ENCODE assay signal across 8 mouse cellular contexts in the genomic region with DNA sequence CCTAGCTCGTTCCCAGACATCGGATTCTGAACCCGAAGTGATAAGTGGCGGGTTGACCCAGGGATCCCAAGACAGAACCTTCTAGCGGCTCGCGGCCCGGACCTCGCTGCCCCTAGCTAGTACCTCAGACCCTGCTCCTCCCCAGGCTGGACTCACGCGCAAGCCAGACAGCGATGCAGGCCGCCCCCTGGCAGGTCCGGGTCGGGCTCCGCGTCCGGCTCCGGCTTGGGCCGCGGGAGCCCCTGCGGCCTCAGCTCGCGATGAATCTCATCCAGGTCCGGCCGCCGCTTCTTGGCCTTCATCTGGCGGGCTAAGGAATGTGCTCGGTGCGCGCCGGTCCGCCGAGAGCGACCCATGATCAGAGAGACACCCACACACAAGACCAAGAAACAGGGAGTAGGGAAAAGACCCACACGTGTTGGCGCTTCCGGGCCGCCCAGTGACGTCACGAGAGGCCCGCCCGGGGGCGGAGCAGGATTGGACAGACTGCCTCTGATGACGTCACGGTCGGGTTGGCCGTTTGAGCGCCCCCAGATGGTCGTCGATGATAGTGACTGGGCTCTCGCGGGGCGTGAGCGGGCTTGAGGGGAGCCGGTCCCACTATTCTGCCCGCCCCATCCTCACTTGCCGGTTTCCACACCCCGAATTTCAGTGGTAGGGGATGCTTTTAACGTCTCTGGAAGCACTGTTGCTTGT. TPM values are rescaled to one million over a fixed set of nuclear protein-coding genes. Genes with fewer than 3 reads are reported as not detected.
DNase-seq lines count a peak whose midpoint lies in the region; ATAC-seq and TF ChIP-seq lines count a peak whose summit lies in the region.

A gene (minus strand): TSS at position 445 of the 696 bp plus-strand sequence.

- WGBS in cerebellum, adult 2 months = under 1% methylated on average over 60 of the region's 60 CpGs
- 2% methylated on average over 60 of the region's 60 CpGs for WGBS in forebrain, postnatal 0 days
- WGBS in lung, embryonic 16.5 days = under 1% methylated on average over 59 of the region's 60 CpGs

- peak within 1 kb of the TSS; percentile 97 for H3K9ac ChIP-seq in MEL (ENCODE audit: control insufficient read depth, low read depth, low read length, poor library complexity, severe bottlenecking)
- H3K9ac ChIP-seq in forebrain, postnatal 0 days = peak within 1 kb of the TSS; percentile 59
- H3K9ac ChIP-seq in lung, embryonic 16.5 days (ENCODE audit: low read length) = peak within 1 kb of the TSS; percentile 86

- H3K79me2 ChIP-seq in MEL (ENCODE audit: control insufficient read depth, insufficient read depth, low read length, poor library complexity) = peaks cover 10% of the 10 kb centered on the region

- H3K27ac ChIP-seq in MEL (ENCODE audit: control insufficient read depth, low read depth, low read length) = peak within 1 kb of the TSS; percentile 40; the same call in 1 of the 2 replicates
- no peak within 1 kb of the TSS for H3K27ac ChIP-seq in cerebellum, adult 2 months (ENCODE audit: insufficient read depth, low read length)
- no peak within 1 kb of the TSS for H3K27ac ChIP-seq in forebrain, postnatal 0 days (ENCODE audit: low read depth, low read length)
- no peak within 1 kb of the TSS for H3K27ac ChIP-seq in lung, embryonic 16.5 days (ENCODE audit: low read length)

- TF ChIP-seq POLR2A in MEL (IDR thresholded peaks at IDR 0.05; ENCODE audit: control insufficient read depth in 1 of 2, insufficient read depth in 1 of 2, low read depth in 1 of 2, low read length in 2 of 2, poor library complexity in 1 of 2) = peak; percentile 57 to 85; a peak in 3 of 4 replicates
- peak; percentile 48; the same call in 1 of the 2 replicates for TF ChIP-seq POLR2A in cerebellum, adult 2 months (IDR thresholded peaks at IDR 0.05; ENCODE audit: borderline replicate concordance, insufficient read depth, low read length)

- H3K27me3 ChIP-seq in MEL (ENCODE audit: control insufficient read depth in 1 of 2, insufficient read depth in 2 of 2, low read length in 2 of 2) = no peaks in the 10 kb centered on the region
- no peaks in the 10 kb centered on the region; the same call in 1 of the 2 replicates for H3K27me3 ChIP-seq in cerebellum, adult 2 months (ENCODE audit: control insufficient read depth, insufficient read depth, low read length)
- peaks cover 12% of the 10 kb centered on the region for H3K27me3 ChIP-seq in forebrain, postnatal 0 days (ENCODE audit: insufficient read depth, low read length)
- peaks cover 22% of the 10 kb centered on the region for H3K27me3 ChIP-seq in lung, embryonic 16.5 days (ENCODE audit: control insufficient read depth, insufficient read depth, low read depth, low read length)

- peak in 1 of 2 experiments; percentile 42; a peak in 1 of 4 replicates for TF ChIP-seq EP300 in MEL (IDR thresholded peaks at IDR 0.05; ENCODE audit: low read depth in 1 of 2, low read length in 2 of 2)

- DNase-seq in MEL (ENCODE audit: low read depth, low spot score) = peak; percentile 94
- peak; percentile 93 to 96 for DNase-seq in cerebellum, adult 2 months
- DNase-seq in forebrain, postnatal 0 days = peak; percentile 96
- DNase-seq in layer of hippocampus, adult 9-10 months (ENCODE audit: low spot score) = peak; percentile 88
- DNase-seq in ovary, postnatal 10 days (ENCODE audit: low spot score) = peak; percentile 85
- DNase-seq in thymus, postnatal 10 days (ENCODE audit: low spot score in 2 of 2) = peak; percentile 92 to 98

- H3K4me1 ChIP-seq in MEL (ENCODE audit: control insufficient read depth in 1 of 2, insufficient read depth in 2 of 2, low read length in 2 of 2) = peaks cover 2 to 17% of the 10 kb centered on the region in 2 experiments; a peak in 3 of 4 replicates
- H3K4me1 ChIP-seq in cerebellum, adult 2 months (ENCODE audit: control insufficient read depth, insufficient read depth, low read length) = no peaks in the 10 kb centered on the region
- peaks cover 10% of the 10 kb centered on the region; the same call in 1 of the 2 replicates for H3K4me1 ChIP-seq in forebrain, postnatal 0 days (ENCODE audit: insufficient read depth)
- H3K4me1 ChIP-seq in lung, embryonic 16.5 days (replicated peaks; ENCODE audit: control insufficient read depth, insufficient read depth, low read length) = peaks cover 15% of the 10 kb centered on the region

- peak within 1 kb of the TSS; percentile 74 to 99 for H3K4me3 ChIP-seq in MEL (ENCODE audit: control insufficient read depth in 1 of 2, insufficient read depth in 1 of 2, low read depth in 2 of 2, low read length in 2 of 2)
- H3K4me3 ChIP-seq in cerebellum, adult 2 months (replicated peaks; ENCODE audit: insufficient read depth, low read depth, low read length) = peak within 1 kb of the TSS; percentile 86
- peak within 1 kb of the TSS; percentile 67 for H3K4me3 ChIP-seq in forebrain, postnatal 0 days (ENCODE audit: low read depth, low read length)
- peak within 1 kb of the TSS; percentile 88 for H3K4me3 ChIP-seq in lung, embryonic 16.5 days (ENCODE audit: low read length)

- no peaks in the 10 kb centered on the region for H3K9me3 ChIP-seq in MEL (replicated peaks; ENCODE audit: insufficient read depth, low read length)
- H3K9me3 ChIP-seq in forebrain, postnatal 0 days (ENCODE audit: low read length) = no peaks in the 10 kb centered on the region
- H3K9me3 ChIP-seq in lung, embryonic 16.5 days (ENCODE audit: control insufficient read depth, low read length) = no peaks in the 10 kb centered on the region

- peak; percentile 84 for ATAC-seq in forebrain, postnatal 0 days
- ATAC-seq in hematopoietic stem cell, adult 5-6 weeks (replicated peaks in 1 of 2; ENCODE audit: insufficient read depth in 1 of 2, low FRiP score in 2 of 2, low TSS enrichment in 1 of 2, low read depth in 1 of 2, poor library complexity in 2 of 2, severe bottlenecking in 2 of 2) = peak; percentile 75 to 78
- ATAC-seq in lung, embryonic 16.5 days (ENCODE audit: low read depth) = peak; percentile 84

- peaks cover 0 to 3% of the 10 kb centered on the region in 2 experiments; a peak in 2 of 4 replicates for H3K36me3 ChIP-seq in MEL (ENCODE audit: control insufficient read depth in 1 of 2, insufficient read depth in 2 of 2, low read length in 2 of 2)
- no peaks in the 10 kb centered on the region for H3K36me3 ChIP-seq in forebrain, postnatal 0 days (ENCODE audit: insufficient read depth)
- no peaks in the 10 kb centered on the region for H3K36me3 ChIP-seq in lung, embryonic 16.5 days (ENCODE audit: control insufficient read depth, insufficient read depth, low read length)

- peak; percentile 35 to 76 (median 72); a peak in 5 of 6 replicates for TF ChIP-seq CTCF in MEL (IDR thresholded peaks at IDR 0.05 in 2 of 3, conservative IDR thresholded peaks at IDR 0.05 in 1 of 3; ENCODE audit: control insufficient read depth in 1 of 3, insufficient read depth in 1 of 3, low read depth in 2 of 3, low read length in 3 of 3, poor library complexity in 1 of 3, severe bottlenecking in 1 of 3)
- TF ChIP-seq CTCF in cerebellum, adult 2 months (IDR thresholded peaks at IDR 0.05; ENCODE audit: borderline replicate concordance, insufficient read depth, low read depth, low read length) = peak; percentile 76
- peak; percentile 83 for TF ChIP-seq CTCF in forebrain, postnatal 0 days (IDR thresholded peaks at IDR 0.05; ENCODE audit: low read depth)

- TF ChIP-seq RAD21 in MEL (IDR thresholded peaks at IDR 0.05; ENCODE audit: low read depth, low read length) = no peak

- peak within 1 kb of the TSS; percentile 91 for H3K4me2 ChIP-seq in forebrain, postnatal 0 days (ENCODE audit: low read depth)
- H3K4me2 ChIP-seq in lung, embryonic 16.5 days (ENCODE audit: low read depth, low read length) = peak within 1 kb of the TSS; percentile 82

TF ChIP-seq in MEL, 35 proteins besides CTCF, POLR2A, EP300 and RAD21 (continues in another document):
- TF ChIP-seq ZC3H11A (IDR thresholded peaks at IDR 0.05; ENCODE audit: low read depth, low read length) = no peak
- TF ChIP-seq MAFK (IDR thresholded peaks at IDR 0.05; ENCODE audit: borderline replicate concordance, low read depth, low read length) = no peak
- 0 out of 2 replicates have a peak, but pooled peaks have one; percentile 46 for TF ChIP-seq GABPA (IDR thresholded peaks at IDR 0.05; ENCODE audit: low read depth, low read length)
- TF ChIP-seq UBTF (IDR thresholded peaks at IDR 0.05; ENCODE audit: borderline replicate concordance, insufficient read depth, low read depth, low read length) = no peak
- peak; percentile 66; the same call in 1 of the 2 replicates for TF ChIP-seq ETS1 (IDR thresholded peaks at IDR 0.05; ENCODE audit: low read depth, low read length)
- TF ChIP-seq MEF2A (IDR thresholded peaks at IDR 0.05; ENCODE audit: extremely low read depth, insufficient replicate concordance, low read depth, low read length, poor library complexity, severe bottlenecking) = no peak
- TF ChIP-seq BHLHE40 (IDR thresholded peaks at IDR 0.05; ENCODE audit: borderline replicate concordance, low read depth, low read length) = peak; percentile 61; the same call in 1 of the 2 replicates
- TF ChIP-seq MAZ (IDR thresholded peaks at IDR 0.05; ENCODE audit: low read depth, low read length) = peak; percentile 71; the same call in 1 of the 2 replicates
- TF ChIP-seq NRF1 (IDR thresholded peaks at IDR 0.05; ENCODE audit: insufficient read depth, low read depth, low read length, poor library complexity, severe bottlenecking) = no peak
- no peak for TF ChIP-seq JUND (IDR thresholded peaks at IDR 0.05; ENCODE audit: low read depth, low read length)
- TF ChIP-seq CHD1 (IDR thresholded peaks at IDR 0.05; ENCODE audit: low read depth, low read length) = no peak
- no peak for TF ChIP-seq ZKSCAN1 (IDR thresholded peaks at IDR 0.05; ENCODE audit: low read depth, low read length)
- peak; percentile 85 for TF ChIP-seq NELFE (IDR thresholded peaks at IDR 0.05; ENCODE audit: low read depth, low read length)
- 0 out of 2 replicates have a peak, but pooled peaks have one; percentile 8 for TF ChIP-seq GATA1 (IDR thresholded peaks at IDR 0.05; ENCODE audit: low read depth, low read length)
- TF ChIP-seq USF2 (IDR thresholded peaks at IDR 0.05; ENCODE audit: borderline replicate concordance in 1 of 2, insufficient read depth in 1 of 2, low read depth in 1 of 2, low read length in 2 of 2) = no peak
- TF ChIP-seq USF1 (IDR thresholded peaks at IDR 0.05; ENCODE audit: low read depth, low read length) = peak; percentile 60
- no peak for TF ChIP-seq POLR2AphosphoS5 (IDR thresholded peaks at IDR 0.05; ENCODE audit: borderline replicate concordance, low read depth, low read length)

RNA-seq across cellular contexts. Expression of the gene that starts here (rescaled TPM):
- total RNA-seq in MEL (2012; rRNA removed) = 27.3 and 30.4 TPM in 2 replicates
- 10 to 100 TPM in 1 of 2 experiments, not detected in 1; 33.9 TPM for polyA plus RNA-seq in MEL (2012; ENCODE audit: insufficient read depth in 1 of 2, insufficient read length in 2 of 2, low read depth in 1 of 2, low replicate concordance in 2 of 2, missing spikeins in 1 of 2)
- 10.7 and 11.7 TPM in 2 replicates for polyA plus RNA-seq in cerebellum, adult 2 months (2012; rRNA removed)
- total RNA-seq in forebrain, postnatal 0 days (2014; rRNA removed) = 11.6 and 12.7 TPM in 2 replicates
- polyA plus RNA-seq in forebrain, postnatal 0 days (2015; fragmentation: Nextera tagmentation; extraction: Ambion mirVana) = 13.8 and 15.0 TPM in 2 replicates
- total RNA-seq in hematopoietic stem cell, adult 5-6 weeks (2017) = 10.7 and 14.4 TPM in 2 replicates
- polyA plus RNA-seq in lung, embryonic 16.5 days (2015; fragmentation: Nextera tagmentation; extraction: Ambion mirVana) = 10.9 and 12.6 TPM in 2 replicates
